Mouse (Mus musculus): ENCODE measurements around the gene Zfp652. TPM values are rescaled to one million over a fixed set of nuclear protein-coding genes. Genes with fewer than 3 reads are reported as not detected.

Zfp652 gene
- polyA plus RNA-seq, 1 experiment = 34.1 TPM

GRCm38 (mm10) chr11:95688981-95689380, 23.5 kb upstream of the Zfp652 start:
- peak; percentile 10 for DNase-seq
- no peak for TF ChIP-seq CTCF (IDR thresholded peaks at IDR 0.05; ENCODE audit: borderline replicate concordance, control insufficient read depth, extremely low read depth, insufficient read depth, low read length, poor library complexity)
- TF ChIP-seq POLR2A (IDR thresholded peaks at IDR 0.05; ENCODE audit: control insufficient read depth, extremely low read depth, insufficient read depth, low read length, poor library complexity) = no peak
- Histone ChIP-seq H3K4me3 (ENCODE audit: control insufficient read depth, insufficient read depth, low read length) (no peak overlapping the region), H3K4me1 (replicated peaks; ENCODE audit: control insufficient read depth, insufficient read depth, low read length) (peaks cover 18% of the 10 kb centered on the region), H3K36me3 (ENCODE audit: control insufficient read depth, insufficient read depth, low read length) (no peaks in the 10 kb centered on the region), H3K27ac (ENCODE audit: control insufficient read depth, insufficient read depth, low read length) (no peak overlapping the region; the same call in 1 of the 2 replicates), H3K27me3 (ENCODE audit: control insufficient read depth, insufficient read depth, low read length) (no peaks in the 10 kb centered on the region)
- WGBS = 11% methylated on average over 7 of the region's 7 CpGs

GRCm38 (mm10) chr11:95689544-95689943, 22.9 kb upstream of the Zfp652 start:
- TF ChIP-seq POLR2A (IDR thresholded peaks at IDR 0.05; ENCODE audit: control insufficient read depth, extremely low read depth, insufficient read depth, low read length, poor library complexity) (no peak), CTCF (IDR thresholded peaks at IDR 0.05; ENCODE audit: borderline replicate concordance, control insufficient read depth, extremely low read depth, insufficient read depth, low read length, poor library complexity) (no peak)
- no peaks in the 10 kb centered on the region for H3K36me3 ChIP-seq (ENCODE audit: control insufficient read depth, insufficient read depth, low read length)
- H3K4me3 ChIP-seq (ENCODE audit: control insufficient read depth, insufficient read depth, low read length) = no peak overlapping the region
- no peaks in the 10 kb centered on the region for H3K27me3 ChIP-seq (ENCODE audit: control insufficient read depth, insufficient read depth, low read length)
- DNase-seq = no peak
- H3K4me1 ChIP-seq (replicated peaks; ENCODE audit: control insufficient read depth, insufficient read depth, low read length) = peaks cover 18% of the 10 kb centered on the region
- WGBS = 57% methylated on average over 3 of the region's 3 CpGs
- no peak overlapping the region for H3K27ac ChIP-seq (ENCODE audit: control insufficient read depth, insufficient read depth, low read length)

GRCm38 (mm10) chr11:95698541-95698940, 13.9 kb upstream of the Zfp652 start:
- no peak overlapping the region for H3K27ac ChIP-seq (ENCODE audit: control insufficient read depth, insufficient read depth, low read length)
- H3K27me3 ChIP-seq (ENCODE audit: control insufficient read depth, insufficient read depth, low read length) = no peaks in the 10 kb centered on the region
- DNase-seq = no peak
- H3K4me1 ChIP-seq (replicated peaks; ENCODE audit: control insufficient read depth, insufficient read depth, low read length) = no peaks in the 10 kb centered on the region
- 91% methylated on average over 5 of the region's 5 CpGs for WGBS
- TF ChIP-seq CTCF (IDR thresholded peaks at IDR 0.05; ENCODE audit: borderline replicate concordance, control insufficient read depth, extremely low read depth, insufficient read depth, low read length, poor library complexity) (no peak), POLR2A (IDR thresholded peaks at IDR 0.05; ENCODE audit: control insufficient read depth, extremely low read depth, insufficient read depth, low read length, poor library complexity) (no peak)
- no peak overlapping the region for H3K4me3 ChIP-seq (ENCODE audit: control insufficient read depth, insufficient read depth, low read length)
- no peaks in the 10 kb centered on the region for H3K36me3 ChIP-seq (ENCODE audit: control insufficient read depth, insufficient read depth, low read length)

- H3K4me1 ChIP-seq (replicated peaks; ENCODE audit: control insufficient read depth, insufficient read depth, low read length) = no peaks in the 10 kb centered on the region
- WGBS = 91% methylated on average over 13 of the region's 13 CpGs
- no peak for TF ChIP-seq POLR2A (IDR thresholded peaks at IDR 0.05; ENCODE audit: control insufficient read depth, extremely low read depth, insufficient read depth, low read length, poor library complexity)
- TF ChIP-seq CTCF (IDR thresholded peaks at IDR 0.05; ENCODE audit: borderline replicate concordance, control insufficient read depth, extremely low read depth, insufficient read depth, low read length, poor library complexity) = no peak
- no peak for DNase-seq
- H3K4me3 ChIP-seq (ENCODE audit: control insufficient read depth, insufficient read depth, low read length) = no peak overlapping the region
- no peaks in the 10 kb centered on the region for H3K27me3 ChIP-seq (ENCODE audit: control insufficient read depth, insufficient read depth, low read length)
- no peak overlapping the region for H3K27ac ChIP-seq (ENCODE audit: control insufficient read depth, insufficient read depth, low read length)
- no peaks in the 10 kb centered on the region for H3K36me3 ChIP-seq (ENCODE audit: control insufficient read depth, insufficient read depth, low read length)
Measured at GRCm38 (mm10) chr11:95700778-95701739, 11.4 kb upstream of the Zfp652 start.

- no peaks in the 10 kb centered on the region for H3K4me1 ChIP-seq (replicated peaks; ENCODE audit: control insufficient read depth, insufficient read depth, low read length)
- 87% methylated on average over 12 of the region's 12 CpGs for WGBS
- DNase-seq = no peak
- TF ChIP-seq POLR2A (IDR thresholded peaks at IDR 0.05; ENCODE audit: control insufficient read depth, extremely low read depth, insufficient read depth, low read length, poor library complexity) = no peak
- no peak for TF ChIP-seq CTCF (IDR thresholded peaks at IDR 0.05; ENCODE audit: borderline replicate concordance, control insufficient read depth, extremely low read depth, insufficient read depth, low read length, poor library complexity)
- no peaks in the 10 kb centered on the region for H3K36me3 ChIP-seq (ENCODE audit: control insufficient read depth, insufficient read depth, low read length)
- H3K4me3 ChIP-seq (ENCODE audit: control insufficient read depth, insufficient read depth, low read length) = no peak overlapping the region
- no peak overlapping the region for H3K27ac ChIP-seq (ENCODE audit: control insufficient read depth, insufficient read depth, low read length)
- H3K27me3 ChIP-seq (ENCODE audit: control insufficient read depth, insufficient read depth, low read length) = no peaks in the 10 kb centered on the region
Measured at GRCm38 (mm10) chr11:95704032-95704969, 8.2 kb upstream of the Zfp652 start.

- TF ChIP-seq POLR2A (IDR thresholded peaks at IDR 0.05; ENCODE audit: control insufficient read depth, extremely low read depth, insufficient read depth, low read length, poor library complexity) (no peak), CTCF (IDR thresholded peaks at IDR 0.05; ENCODE audit: borderline replicate concordance, control insufficient read depth, extremely low read depth, insufficient read depth, low read length, poor library complexity) (no peak)
- 80% methylated on average over 4 of the region's 4 CpGs for WGBS
- H3K27me3 ChIP-seq (ENCODE audit: control insufficient read depth, insufficient read depth, low read length) = no peaks in the 10 kb centered on the region
- H3K4me1 ChIP-seq (replicated peaks; ENCODE audit: control insufficient read depth, insufficient read depth, low read length) = no peaks in the 10 kb centered on the region
- H3K27ac ChIP-seq (ENCODE audit: control insufficient read depth, insufficient read depth, low read length) = no peak overlapping the region
- H3K36me3 ChIP-seq (ENCODE audit: control insufficient read depth, insufficient read depth, low read length) = no peaks in the 10 kb centered on the region
- no peak overlapping the region for H3K4me3 ChIP-seq (ENCODE audit: control insufficient read depth, insufficient read depth, low read length)
- DNase-seq = no peak
Measured at GRCm38 (mm10) chr11:95704970-95705330, 7.5 kb upstream of the Zfp652 start.

Data from thymus, adult 2 months (tissue).